Mouse (Mus musculus) myocyte (in vitro differentiated cells): Measurements from ENCODE around the gene Fes.

Experiments used
- CEBPB ChIP-seq: IDR thresholded peaks from 2 replicates; pipeline ENCODE4 v1.6.1; 2011; ENCODE audit warnings: mild to moderate bottlenecking, moderate library complexity; ENCODE audit not compliant: poor library complexity, insufficient read depth, severe bottlenecking
- E2F4 ChIP-seq: IDR thresholded peaks from one replicate; pipeline ENCODE4 v1.6.1; 2011; ENCODE audit warnings: mild to moderate bottlenecking, control low read depth, moderate library complexity; ENCODE audit not compliant: insufficient read depth
- MAX ChIP-seq: IDR thresholded peaks from one replicate; pipeline ENCODE4 v1.6.1; 2011; ENCODE audit warnings: low read depth, mild to moderate bottlenecking, control low read depth
- MYOD1 ChIP-seq, 3 experiments: IDR thresholded peaks; one replicate each; pipeline ENCODE4 v1.6.1; 2011; ENCODE audit warnings: control low read depth in 2 of 3, low read depth in 2 of 3, mild to moderate bottlenecking in 2 of 3, moderate library complexity in 1 of 3; ENCODE audit not compliant: insufficient read length in 2 of 3, control insufficient read depth in 1 of 3
- MYOG ChIP-seq, 3 experiments: IDR thresholded peaks; one replicate each; pipeline ENCODE4 v1.6.1; 2011; ENCODE audit warnings: control low read depth in 2 of 3, low read depth in 2 of 3, mild to moderate bottlenecking in 2 of 3; ENCODE audit not compliant: insufficient read length in 2 of 3, control insufficient read depth in 1 of 3, insufficient read depth in 1 of 3
- POLR2A ChIP-seq: IDR thresholded peaks from one replicate; pipeline ENCODE4 v1.6.1; 2011; ENCODE audit warnings: low read depth, mild to moderate bottlenecking, control low read depth, moderate library complexity; ENCODE audit not compliant: insufficient read length
- POLR2AphosphoS2 ChIP-seq: IDR thresholded peaks from one replicate; pipeline ENCODE4 v1.6.1; 2011; ENCODE audit warnings: low read depth, control low read depth; ENCODE audit not compliant: insufficient read length
- REST ChIP-seq: IDR thresholded peaks from one replicate; pipeline ENCODE4 v1.6.1; 2011; ENCODE audit warnings: mild to moderate bottlenecking, control low read depth, moderate library complexity; ENCODE audit not compliant: insufficient read depth, insufficient read length
- SRF ChIP-seq: IDR thresholded peaks from one replicate; pipeline ENCODE4 v1.6.1; 2011; ENCODE audit warnings: low read depth; ENCODE audit not compliant: control insufficient read depth, insufficient read length
- TCF12 ChIP-seq: IDR thresholded peaks from one replicate; pipeline ENCODE4 v1.6.1; 2011; ENCODE audit warnings: mild to moderate bottlenecking, control low read depth; ENCODE audit not compliant: poor library complexity, insufficient read depth, severe bottlenecking
- TCF3 ChIP-seq: IDR thresholded peaks from one replicate; pipeline ENCODE4 v1.6.1; 2011; ENCODE audit warnings: low read depth, control low read depth; ENCODE audit not compliant: insufficient read length
- USF1 ChIP-seq: IDR thresholded peaks from one replicate; pipeline ENCODE4 v1.6.1; 2011; ENCODE audit warnings: low read depth, mild to moderate bottlenecking, control low read depth, moderate library complexity

DNA sequence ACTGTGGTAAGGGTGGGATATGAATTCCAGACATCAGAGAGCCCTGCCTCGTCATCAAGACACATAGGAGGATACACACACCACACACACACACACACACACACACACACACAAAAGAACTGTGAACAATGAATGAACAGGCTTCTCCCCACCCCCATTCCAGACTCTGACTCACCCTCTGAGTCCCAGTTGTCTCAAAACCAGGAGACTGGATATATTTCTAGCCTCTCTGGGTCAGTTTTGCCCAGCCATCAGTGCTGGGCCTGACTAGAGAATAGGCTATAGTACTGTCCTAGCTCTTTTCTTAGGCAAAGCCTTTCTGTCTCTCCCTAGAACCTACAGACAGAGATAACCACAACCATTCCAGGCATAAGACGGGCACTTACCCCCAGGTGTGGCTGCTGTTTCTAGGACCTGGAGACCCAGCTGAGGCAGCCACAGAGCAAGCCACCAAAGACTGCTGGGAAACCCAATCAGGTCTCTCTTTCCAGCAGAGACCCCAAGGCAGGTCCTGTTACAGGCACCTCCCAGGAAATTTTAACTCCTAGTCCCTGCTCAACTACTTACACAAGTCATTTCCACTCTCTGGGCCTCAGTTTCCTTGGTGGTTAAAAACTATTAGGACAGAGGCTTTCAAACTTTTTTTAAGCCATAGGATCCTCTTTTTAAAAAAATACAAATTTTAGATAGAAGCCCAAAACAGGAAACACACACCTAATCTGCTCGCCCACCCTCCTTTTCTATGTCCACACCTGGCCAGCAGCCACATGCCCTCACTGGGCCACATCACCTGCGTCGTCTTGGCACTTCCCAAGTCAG, 13.5 kb upstream of the Fes start:
- peak; percentile 34 for TF ChIP-seq POLR2A
- no peak for TF ChIP-seq TCF3
- TF ChIP-seq TCF12, result no peak
- TF ChIP-seq MYOG (IDR thresholded peaks at IDR 0.05; ENCODE audit: control insufficient read depth in 1 of 3, insufficient read depth in 1 of 3, insufficient read length in 2 of 3, low read depth in 2 of 3), result peak in 1 of 3 experiments; percentile 12
- no peak for TF ChIP-seq MAX
- TF ChIP-seq CEBPB, result no peak
- TF ChIP-seq E2F4, result no peak
- TF ChIP-seq MYOD1 (IDR thresholded peaks at IDR 0.05; ENCODE audit: control insufficient read depth in 1 of 3, insufficient read length in 2 of 3, low read depth in 2 of 3), result peak in 1 of 3 experiments; percentile 33
- no peak for TF ChIP-seq USF1
- no peak for TF ChIP-seq REST
- TF ChIP-seq POLR2AphosphoS2, result no peak
- no peak for TF ChIP-seq SRF
